Comparison of ENCODE assay signal across 26 mouse cellular contexts in the genomic region with DNA sequence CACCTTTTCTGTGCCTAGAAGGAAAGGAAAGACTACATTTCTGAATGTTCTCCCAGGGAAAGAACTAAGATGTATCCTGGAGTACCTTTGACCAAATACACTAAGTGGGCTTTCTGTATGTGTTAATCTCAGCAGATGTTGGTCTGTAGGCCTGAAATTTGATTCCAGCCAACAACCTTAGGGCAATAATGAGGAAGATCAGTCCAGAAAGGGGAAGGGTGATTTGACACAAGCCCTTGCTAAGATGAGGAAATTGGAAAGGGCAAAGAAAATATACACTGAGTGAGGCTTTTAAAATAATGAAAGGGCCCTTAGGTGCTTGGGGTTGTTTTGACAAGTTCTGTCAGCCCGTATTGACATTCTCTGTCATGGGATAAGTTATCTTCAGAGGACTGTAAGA. TPM values are rescaled to one million over a fixed set of nuclear protein-coding genes. Genes with fewer than 3 reads are reported as not detected.
DNase-seq lines count a peak whose midpoint lies in the region; ATAC-seq lines count a peak whose summit lies in the region.
"Had no signal": no experiment of that assay in that cellular context is flagged by ENCODE, and none has a peak within 500 bp of the region (broad histone marks: within the 10 kb centered on the region; RNA-seq: fewer than 3 reads in every experiment).

No protein-coding gene starts in this region.

- WGBS in heart, embryonic 12.5 days, result 87% methylated on average over 1 of the region's 1 CpGs
- WGBS in kidney, embryonic 15.5 days, result 65% methylated on average over 1 of the region's 1 CpGs

- peak; percentile 45 for DNase-seq in heart, adult 11 months
- peak; percentile 41 for DNase-seq in 416B (ENCODE audit: low read depth)
- no peak for DNase-seq in adrenal gland, postnatal 10 days
- DNase-seq in layer of hippocampus, postnatal 25 days (ENCODE audit: extremely low spot score in 1 of 2, low spot score in 1 of 2), result no peak
- DNase-seq: adrenal gland, postnatal 14 days; B cell, adult 2 months; cerebellum, adult 18-20 months; cerebellum, adult 9-10 months; cerebellum, postnatal 14 days; forebrain, postnatal 0 days; gastrocnemius, adult 2 months; gastrocnemius, postnatal 14 days; heart, adult 2 months had no signal

- no peak for ATAC-seq in heart, embryonic 12.5 days (ENCODE audit: insufficient number of reproducible peaks, low FRiP score)
- ATAC-seq in granulocyte monocyte progenitor cell, adult 5-6 weeks (replicated peaks; ENCODE audit: poor library complexity, severe bottlenecking), result peak; percentile 92
- ATAC-seq in monocyte, adult 5-6 weeks (replicated peaks; ENCODE audit: insufficient number of reproducible peaks, low FRiP score, low TSS enrichment, poor library complexity, severe bottlenecking), result peak; percentile 87
- no peak for ATAC-seq in kidney, embryonic 15.5 days (replicated peaks; ENCODE audit: low FRiP score)
- ATAC-seq: forebrain, embryonic 14.5 days; forebrain, postnatal 0 days; Patski had no signal

- no peak overlapping the region for H3K4me3 ChIP-seq in heart, embryonic 12.5 days
- no peak overlapping the region for H3K4me3 ChIP-seq in kidney, embryonic 15.5 days (replicated peaks)
- H3K4me3 ChIP-seq: embryonic facial prominence, embryonic 12.5 days; embryonic facial prominence, embryonic 15.5 days; gastrocnemius, adult 2 months; heart, adult 2 months; heart, embryonic 10.5 days; hindbrain, embryonic 12.5 days; hindbrain, embryonic 15.5 days had no signal

- no peaks in the 10 kb centered on the region for H3K4me1 ChIP-seq in heart, embryonic 12.5 days (replicated peaks)
- no peaks in the 10 kb centered on the region for H3K4me1 ChIP-seq in kidney, embryonic 15.5 days
- H3K4me1 ChIP-seq: embryonic facial prominence, embryonic 12.5 days; embryonic facial prominence, embryonic 15.5 days; heart, embryonic 10.5 days; hindbrain, embryonic 12.5 days; hindbrain, embryonic 15.5 days had no signal

- no peaks in the 10 kb centered on the region for H3K9me3 ChIP-seq in heart, embryonic 12.5 days (replicated peaks)
- H3K9me3 ChIP-seq in kidney, embryonic 15.5 days (replicated peaks), result no peaks in the 10 kb centered on the region
- H3K9me3 ChIP-seq: embryonic facial prominence, embryonic 12.5 days; embryonic facial prominence, embryonic 15.5 days; G1E; heart, embryonic 10.5 days; hindbrain, embryonic 12.5 days; hindbrain, embryonic 15.5 days had no signal

- no peaks in the 10 kb centered on the region for H3K27me3 ChIP-seq in heart, embryonic 12.5 days (replicated peaks)
- H3K27me3 ChIP-seq in kidney, embryonic 15.5 days, result no peaks in the 10 kb centered on the region
- H3K27me3 ChIP-seq: CH12.LX; embryonic facial prominence, embryonic 12.5 days; embryonic facial prominence, embryonic 15.5 days; hindbrain, embryonic 12.5 days; hindbrain, embryonic 15.5 days; Patski had no signal

- H3K36me3 ChIP-seq in heart, embryonic 12.5 days, result no peaks in the 10 kb centered on the region
- H3K36me3 ChIP-seq in kidney, embryonic 15.5 days, result no peaks in the 10 kb centered on the region
- H3K36me3 ChIP-seq: embryonic facial prominence, embryonic 12.5 days; embryonic facial prominence, embryonic 15.5 days; G1E; heart, embryonic 10.5 days; hindbrain, embryonic 12.5 days; hindbrain, embryonic 15.5 days had no signal

- H3K9ac ChIP-seq in heart, embryonic 12.5 days, result no peak overlapping the region
- H3K9ac ChIP-seq in kidney, embryonic 15.5 days, result no peak overlapping the region
- H3K9ac ChIP-seq: embryonic facial prominence, embryonic 12.5 days; embryonic facial prominence, embryonic 15.5 days; forebrain, postnatal 0 days; hindbrain, embryonic 12.5 days; hindbrain, embryonic 15.5 days had no signal

- no peak overlapping the region for H3K27ac ChIP-seq in heart, embryonic 12.5 days (ENCODE audit: poor library complexity, severe bottlenecking)
- H3K27ac ChIP-seq in kidney, embryonic 15.5 days, result no peak overlapping the region
- H3K27ac ChIP-seq: embryonic facial prominence, embryonic 12.5 days; embryonic facial prominence, embryonic 15.5 days; gastrocnemius, adult 2 months; heart, adult 2 months; heart, embryonic 10.5 days; hindbrain, embryonic 12.5 days; hindbrain, embryonic 15.5 days had no signal

- H3K4me2 ChIP-seq in heart, embryonic 12.5 days, result no peak overlapping the region
- H3K4me2 ChIP-seq in kidney, embryonic 15.5 days, result no peak overlapping the region
- H3K4me2 ChIP-seq: embryonic facial prominence, embryonic 12.5 days; embryonic facial prominence, embryonic 15.5 days; hindbrain, embryonic 12.5 days; hindbrain, embryonic 15.5 days had no signal

RNA-seq across cellular contexts. Expression of a gene that starts 23.6 kb away (rescaled TPM):
- polyA plus RNA-seq in heart, embryonic 12.5 days (2016; fragmentation: Nextera tagmentation; extraction: Ambion mirVana), result 0.37 and 0.44 TPM in 2 replicates
- 32.1 and 37.9 TPM in 2 replicates for total RNA-seq in granulocyte monocyte progenitor cell, adult 5-6 weeks (2014; fragmentation: Nextera tagmentation)
- total RNA-seq in granulocyte monocyte progenitor cell, adult 5-6 weeks (2017), result 6.6 and 22.1 TPM in 2 replicates
- 60.8 to 97.0 TPM (median 66.2 TPM) in 3 replicates for total RNA-seq in monocyte, adult 5-6 weeks (2017)
- polyA plus RNA-seq in kidney, embryonic 15.5 days (2015; fragmentation: Nextera tagmentation; extraction: Ambion mirVana), result 0.40 and 0.76 TPM in 2 replicates
- 1 to 10 TPM; 3.0 to 3.1 TPM for total RNA-seq in adrenal gland, postnatal 10 days (2021)
- total RNA-seq in layer of hippocampus, postnatal 25 days (2021), result 1 to 10 TPM; 2.3 TPM
- polyA plus RNA-seq: G1E, Patski had no signal

Comparison
In these comparisons a context has a peak if more than half of its experiments do, and no peak if none do; other contexts are left out.
1. DNase-seq: peak in heart, adult 11 months (single experiment) and 416B (single experiment); none in adrenal gland, postnatal 10 days (single experiment) and layer of hippocampus, postnatal 25 days (0 of 2).
2. ATAC-seq: peak in granulocyte monocyte progenitor cell, adult 5-6 weeks (single experiment) and monocyte, adult 5-6 weeks (single experiment); none in heart, embryonic 12.5 days (single experiment) and kidney, embryonic 15.5 days (single experiment).